Mouse (Mus musculus) neural tube, embryonic 15.5 days (tissue): Measurements from ENCODE around the gene Stra6. TPM values are rescaled to one million over a fixed set of nuclear protein-coding genes. Genes with fewer than 3 reads are reported as not detected.
A peak's percentile ranks its signal among the peaks of the same experiment; 100 is the strongest.

Experiments
- ATAC-seq: fragments of 200-750 bp; cut with Nextera tagmentation; 2 replicates; pipeline ENCODE4 v1.8.0; 2017; ENCODE audit warnings: mild to moderate bottlenecking, moderate TSS enrichment, moderate library complexity; ENCODE audit not compliant: low FRiP score
- H3K27ac ChIP-seq: fragments of 300-500 bp; sonication (generic); replicated peaks from 2 replicates; pipeline ENCODE4 v1.5.1; 2015; ENCODE audit warnings: mild to moderate bottlenecking, inconsistent platforms
- H3K27me3 ChIP-seq: fragments of 300-500 bp; sonication (generic); replicated peaks from 2 replicates; pipeline ENCODE4 v1.6.1; 2015; ENCODE audit warnings: inconsistent platforms
- H3K36me3 ChIP-seq: fragments of 300-500 bp; sonication (generic); 2 replicates; pipeline ENCODE4 v1.6.1; 2015; ENCODE audit warnings: inconsistent platforms
- H3K4me1 ChIP-seq: fragments of 300-500 bp; sonication (generic); 2 replicates; pipeline ENCODE4 v1.6.1; 2015; ENCODE audit warnings: inconsistent platforms
- H3K4me2 ChIP-seq: fragments of 300-500 bp; sonication (generic); 2 replicates; pipeline ENCODE4 v1.6.1; 2015; ENCODE audit warnings: inconsistent platforms, mild to moderate bottlenecking, moderate library complexity
- H3K4me3 ChIP-seq: fragments of 300-500 bp; sonication (generic); replicated peaks from 2 replicates; pipeline ENCODE4 v1.5.1; 2015; ENCODE audit warnings: mild to moderate bottlenecking, inconsistent platforms
- H3K9ac ChIP-seq: fragments of 300-500 bp; sonication (generic); replicated peaks from 2 replicates; pipeline ENCODE4 v1.6.1; 2015; ENCODE audit warnings: mild to moderate bottlenecking, inconsistent platforms
- H3K9me3 ChIP-seq: fragments of 300-500 bp; sonication (generic); replicated peaks from 2 replicates; pipeline ENCODE4 v1.6.1; 2016; ENCODE audit warnings: inconsistent platforms
- WGBS: fragments of 180-500 bp; shearing (Covaris S2); methylation state at CpG from one replicate; pipeline ENCODE4 v1.1.7; 2015; ENCODE audit warnings: mixed read lengths; 5-methylcytosine and 5-hydroxymethylcytosine counted together
- polyA plus RNA-seq: library from polyadenylated mRNA; unstranded; fragments of >200 nt; fragmentation: Nextera tagmentation; extraction: Ambion mirVana; gene quantifications from 2 replicates; pipeline ENCODE4 v1.2.1, GENCODE M21; 2015

Stra6 gene
- polyA plus RNA-seq, 1 experiment from 2014 or later = 21.5 TPM

- no peak overlapping the region for H3K9ac ChIP-seq
- 48% methylated on average over 7 of the region's 7 CpGs for WGBS
- peaks cover 7% of the 10 kb centered on the region for H3K4me1 ChIP-seq
- H3K27me3 ChIP-seq = no peaks in the 10 kb centered on the region
- no peaks in the 10 kb centered on the region for H3K9me3 ChIP-seq
- peak overlapping the region; percentile 60; the same call in 1 of the 2 replicates for H3K27ac ChIP-seq
- ATAC-seq = no peak
- H3K4me3 ChIP-seq = no peak overlapping the region
- H3K4me2 ChIP-seq = no peak overlapping the region; the same call in 1 of the 2 replicates
- no peaks in the 10 kb centered on the region for H3K36me3 ChIP-seq
These were observed 95.1 kb downstream of the Stra6 start for GRCm38 (mm10) chr9:58158541-58159311.

DNA sequence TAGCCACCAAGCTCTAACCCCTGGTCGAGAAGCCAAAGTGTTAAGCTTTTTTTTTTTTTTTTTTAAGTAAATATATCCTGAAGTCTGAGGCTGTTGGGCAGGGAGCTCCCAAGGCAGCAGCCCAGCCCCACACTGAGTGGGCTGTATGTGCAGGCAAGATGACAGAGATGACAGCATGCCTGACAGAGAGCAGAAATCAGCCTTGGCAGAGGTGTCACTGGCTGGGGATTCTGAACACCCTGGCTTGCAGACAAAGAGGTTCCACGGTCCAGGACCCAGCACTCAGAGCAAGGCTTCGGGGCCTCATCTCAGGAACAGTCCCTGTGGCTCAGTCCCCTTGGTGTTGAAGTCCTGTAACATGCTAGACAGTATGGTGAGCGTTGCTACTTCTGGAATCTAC, 96.3 kb downstream of the Stra6 start:
- H3K4me1 ChIP-seq = peaks cover 7% of the 10 kb centered on the region
- no peaks in the 10 kb centered on the region for H3K9me3 ChIP-seq
- no peak overlapping the region for H3K9ac ChIP-seq
- ATAC-seq = no peak
- no peak overlapping the region for H3K4me2 ChIP-seq
- H3K36me3 ChIP-seq = no peaks in the 10 kb centered on the region
- H3K27ac ChIP-seq = no peak overlapping the region; the same call in 1 of the 2 replicates
- H3K4me3 ChIP-seq = no peak overlapping the region
- 73% methylated on average over 4 of the region's 4 CpGs for WGBS
- H3K27me3 ChIP-seq = no peaks in the 10 kb centered on the region

DNA sequence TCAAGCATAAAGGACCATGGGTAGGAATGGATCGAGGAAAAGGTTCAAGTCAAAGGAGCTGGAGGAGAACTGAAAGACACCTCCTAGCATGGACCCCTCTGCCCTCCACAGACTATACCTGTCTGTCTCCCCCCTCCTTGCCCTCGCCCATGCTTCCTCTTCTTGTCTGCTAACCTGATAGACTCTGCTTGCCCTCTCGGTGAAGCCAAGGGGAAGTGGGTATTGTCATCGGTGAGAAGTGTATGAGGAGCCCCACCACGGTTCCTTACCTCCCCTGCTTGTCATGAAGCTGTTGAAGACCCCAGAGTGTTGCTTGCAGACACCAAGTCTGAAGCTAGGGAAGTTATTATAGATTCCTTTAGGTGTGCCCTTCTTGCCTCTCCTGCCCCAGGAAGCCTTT, 96.7 kb downstream of the Stra6 start:
- H3K9me3 ChIP-seq = no peaks in the 10 kb centered on the region
- WGBS = 88% methylated on average over 5 of the region's 5 CpGs
- no peak overlapping the region for H3K4me2 ChIP-seq
- H3K36me3 ChIP-seq = no peaks in the 10 kb centered on the region
- peaks cover 3% of the 10 kb centered on the region for H3K4me1 ChIP-seq
- no peaks in the 10 kb centered on the region for H3K27me3 ChIP-seq
- H3K9ac ChIP-seq = no peak overlapping the region
- ATAC-seq = no peak
- no peak overlapping the region; the same call in 1 of the 2 replicates for H3K27ac ChIP-seq
- H3K4me3 ChIP-seq = no peak overlapping the region

DNA sequence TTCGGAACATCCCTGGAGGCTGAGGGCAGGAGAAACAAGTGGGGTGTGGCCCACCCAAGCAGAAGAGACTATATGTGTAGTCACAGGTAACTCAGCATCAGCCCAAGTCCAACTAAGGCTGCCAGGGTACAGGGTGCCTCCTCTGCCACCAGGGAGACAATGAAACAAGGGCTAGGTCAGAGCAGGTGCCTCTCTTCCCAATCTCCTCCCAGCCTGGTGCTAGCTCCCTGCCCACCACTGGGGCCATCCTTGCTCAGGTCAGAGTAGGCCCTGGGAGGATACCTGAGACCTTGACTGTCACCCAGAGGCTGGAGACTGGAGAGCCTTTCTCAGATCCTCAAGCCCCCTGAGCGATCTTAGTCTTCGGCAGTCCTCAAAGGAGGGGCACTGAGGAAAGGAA, 98.6 kb downstream of the Stra6 start:
- H3K4me2 ChIP-seq = no peak overlapping the region
- no peaks in the 10 kb centered on the region for H3K9me3 ChIP-seq
- H3K9ac ChIP-seq = no peak overlapping the region
- ATAC-seq = no peak
- no peaks in the 10 kb centered on the region for H3K4me1 ChIP-seq
- H3K27me3 ChIP-seq = no peaks in the 10 kb centered on the region
- H3K36me3 ChIP-seq = no peaks in the 10 kb centered on the region
- H3K27ac ChIP-seq = no peak overlapping the region
- whole genome bisulfite sequencing = 92% methylated on average over 3 of the region's 3 CpGs
- no peak overlapping the region for H3K4me3 ChIP-seq

GRCm38 (mm10) chr9:58163146-58163545, 99.6 kb downstream of the Stra6 start:
- no peak for ATAC-seq

DNA sequence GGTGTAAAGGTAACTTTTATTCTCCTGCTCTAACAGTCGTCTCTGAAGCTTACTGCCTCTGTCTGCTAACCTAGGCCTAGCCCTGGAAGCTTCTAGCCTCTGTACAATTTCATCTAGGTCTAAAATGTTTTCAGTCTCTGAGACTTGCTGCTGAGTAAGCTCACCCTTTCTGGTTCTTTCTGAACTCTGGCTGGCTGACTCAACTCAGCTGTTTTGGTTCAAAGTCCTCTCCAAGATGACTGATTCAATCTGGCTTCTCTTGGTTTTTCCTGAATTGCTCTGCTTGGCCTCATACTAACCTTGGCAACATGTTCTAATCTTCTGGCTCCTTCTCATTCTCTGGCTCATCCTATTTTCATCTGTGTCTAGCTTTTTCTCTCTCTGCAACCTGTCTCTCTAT, 102.2 kb downstream of the Stra6 start:
- Histone ChIP-seq H3K4me3 (no peak overlapping the region), H3K27ac (no peak overlapping the region), H3K36me3 (no peaks in the 10 kb centered on the region), H3K4me2 (no peak overlapping the region), H3K4me1 (no peaks in the 10 kb centered on the region), H3K27me3 (no peaks in the 10 kb centered on the region), H3K9me3 (no peaks in the 10 kb centered on the region), H3K9ac (no peak overlapping the region)
- 69% methylated on average over 1 of the region's 1 CpGs for WGBS
- no peak for ATAC-seq

More at GRCm38 (mm10) chr9:58163146-58163545, 99.6 kb downstream of the Stra6 start:
- no peak overlapping the region for H3K4me3 ChIP-seq
- H3K36me3 ChIP-seq = no peaks in the 10 kb centered on the region
- 81% methylated on average over 5 of the region's 5 CpGs for WGBS
- no peak overlapping the region for H3K4me2 ChIP-seq
- no peak overlapping the region for H3K27ac ChIP-seq
- H3K27me3 ChIP-seq = no peaks in the 10 kb centered on the region
- H3K9me3 ChIP-seq = no peaks in the 10 kb centered on the region
- no peak overlapping the region for H3K9ac ChIP-seq
- H3K4me1 ChIP-seq = no peaks in the 10 kb centered on the region

DNA sequence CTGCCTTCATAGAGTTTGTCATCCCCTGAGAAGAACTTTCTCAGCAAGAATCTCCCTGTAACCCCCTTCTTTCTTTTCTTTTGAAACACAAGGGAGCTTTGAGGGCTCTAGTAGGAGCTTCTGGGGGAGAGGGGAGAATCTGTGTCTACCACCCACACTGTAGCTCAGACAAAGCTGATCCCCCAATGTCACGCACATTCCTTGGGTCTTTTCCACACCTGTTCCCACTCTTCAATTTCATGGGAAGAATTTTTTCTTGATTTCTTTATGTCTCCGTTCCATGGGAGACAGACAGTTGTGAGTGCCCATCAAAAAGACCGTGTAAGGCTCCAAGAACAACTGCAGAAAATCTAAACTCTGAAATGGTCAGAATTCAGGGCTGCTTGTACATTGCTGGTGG, 105.3 kb downstream of the Stra6 start:
- WGBS = 80% methylated on average over 3 of the region's 3 CpGs
- no peaks in the 10 kb centered on the region for H3K9me3 ChIP-seq
- ATAC-seq = no peak
- H3K4me3 ChIP-seq = no peak overlapping the region
- H3K36me3 ChIP-seq = no peaks in the 10 kb centered on the region
- no peaks in the 10 kb centered on the region for H3K4me1 ChIP-seq
- H3K27me3 ChIP-seq = no peaks in the 10 kb centered on the region
- no peak overlapping the region for H3K9ac ChIP-seq
- no peak overlapping the region for H3K4me2 ChIP-seq
- H3K27ac ChIP-seq = no peak overlapping the region

DNA sequence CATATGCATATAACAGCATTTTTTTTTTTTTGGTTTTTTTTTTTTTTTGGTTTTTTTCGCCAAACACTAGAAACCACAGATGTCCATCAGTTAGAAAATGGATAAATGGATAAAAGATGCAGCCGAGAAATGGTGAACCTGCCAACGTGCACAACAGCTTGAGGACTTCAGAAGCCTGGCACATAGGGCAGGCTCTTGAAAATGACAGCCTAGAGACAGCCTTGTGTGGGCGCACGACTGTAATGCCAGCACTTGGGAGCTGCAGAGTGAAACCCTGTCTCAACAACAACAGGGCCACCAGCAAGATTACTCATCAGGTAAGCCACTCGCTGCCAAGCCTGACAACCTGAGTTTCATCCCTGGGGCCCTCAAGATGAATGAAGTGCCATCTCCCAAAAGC, 105.8 kb downstream of the Stra6 start:
- Histone ChIP-seq H3K9ac (no peak overlapping the region), H3K27me3 (no peaks in the 10 kb centered on the region), H3K27ac (no peak overlapping the region), H3K4me2 (no peak overlapping the region), H3K4me3 (no peak overlapping the region), H3K9me3 (no peaks in the 10 kb centered on the region), H3K4me1 (no peaks in the 10 kb centered on the region), H3K36me3 (no peaks in the 10 kb centered on the region)
- ATAC-seq = no peak
- WGBS = 94% methylated on average over 6 of the region's 6 CpGs

GRCm38 (mm10) chr9:58172863-58173262, 109.3 kb downstream of the Stra6 start:
- no peak for ATAC-seq
- H3K4me1 ChIP-seq = 0 out of 2 replicates have a peak, but pooled peaks cover 6% of the 10 kb centered on the region
- no peak overlapping the region for H3K27ac ChIP-seq
- no peak overlapping the region for H3K9ac ChIP-seq
- 78% methylated on average over 2 of the region's 2 CpGs for WGBS
- H3K4me2 ChIP-seq = no peak overlapping the region
- no peaks in the 10 kb centered on the region for H3K27me3 ChIP-seq
- H3K4me3 ChIP-seq = no peak overlapping the region
- no peaks in the 10 kb centered on the region for H3K9me3 ChIP-seq
- H3K36me3 ChIP-seq = no peaks in the 10 kb centered on the region

DNA sequence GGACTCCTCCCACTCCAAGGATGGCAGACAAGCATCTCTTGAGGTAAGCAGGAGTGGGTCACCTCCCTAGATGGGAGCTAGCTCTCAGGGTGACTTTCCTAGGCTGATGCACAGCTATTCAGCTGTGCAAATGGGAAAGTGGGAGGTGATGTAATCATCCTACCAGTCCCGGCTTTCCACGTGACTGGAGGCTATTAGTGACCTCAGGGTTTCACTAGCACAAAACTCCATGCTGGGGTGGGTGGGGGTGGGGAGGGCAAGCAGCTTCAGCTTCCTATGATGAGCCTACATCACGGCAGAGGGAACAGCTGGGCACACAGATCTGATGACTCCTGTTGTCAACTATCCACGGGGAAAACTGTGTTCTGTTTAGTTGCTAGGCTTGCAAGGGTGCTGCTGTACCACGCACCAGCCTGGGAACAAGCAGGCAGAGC, 111.2 kb downstream of the Stra6 start:
- Histone ChIP-seq H3K36me3 (no peaks in the 10 kb centered on the region), H3K4me3 (no peak overlapping the region), H3K4me1 (0 out of 2 replicates have a peak, but pooled peaks cover 6% of the 10 kb centered on the region), H3K9me3 (no peaks in the 10 kb centered on the region), H3K4me2 (no peak overlapping the region), H3K27ac (no peak overlapping the region), H3K9ac (no peak overlapping the region), H3K27me3 (no peaks in the 10 kb centered on the region)
- WGBS = 20% methylated on average over 5 of the region's 5 CpGs
- no peak for ATAC-seq

DNA sequence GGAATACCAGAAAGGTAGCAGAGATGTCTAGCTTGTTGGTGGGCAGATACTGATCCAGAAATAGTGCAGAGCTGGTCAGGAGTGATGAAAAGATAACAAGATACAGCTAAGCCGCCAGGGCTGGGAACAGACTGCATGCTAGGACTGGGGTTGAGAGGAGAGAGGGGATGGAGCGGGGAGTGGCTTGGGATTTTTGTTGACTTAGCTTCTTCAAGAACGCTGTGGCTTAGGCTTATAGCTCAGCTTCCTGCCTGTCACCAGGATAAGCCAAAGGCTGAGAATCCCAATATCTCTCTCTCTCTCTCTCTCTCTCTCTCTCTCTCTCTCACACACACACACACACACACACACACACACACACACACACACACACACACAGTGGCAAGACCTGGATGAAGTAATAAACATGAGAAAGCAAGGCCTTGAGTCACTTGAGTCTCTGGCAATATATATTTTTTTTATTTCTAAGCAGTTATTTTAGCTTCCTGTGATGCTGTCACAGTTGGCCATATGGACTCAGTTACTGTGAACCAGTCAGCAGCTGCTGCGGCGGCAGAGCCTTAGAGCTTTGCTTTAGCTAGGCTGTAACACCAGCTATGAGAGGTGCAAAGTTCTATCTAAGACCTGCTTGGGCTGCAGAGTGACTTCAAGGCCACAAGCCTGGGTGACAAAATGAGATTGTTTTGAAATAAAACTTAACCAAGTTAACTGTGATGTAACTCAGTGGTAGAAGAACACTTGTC, 112.3 kb downstream of the Stra6 start:
- ATAC-seq = no peak
- Histone ChIP-seq H3K4me3 (no peak overlapping the region), H3K27me3 (no peaks in the 10 kb centered on the region), H3K27ac (no peak overlapping the region), H3K9ac (no peak overlapping the region), H3K4me2 (no peak overlapping the region), H3K9me3 (no peaks in the 10 kb centered on the region), H3K36me3 (no peaks in the 10 kb centered on the region), H3K4me1 (0 out of 2 replicates have a peak, but pooled peaks cover 6% of the 10 kb centered on the region)
- WGBS = 64% methylated on average over 5 of the region's 5 CpGs

- no peak for ATAC-seq
- no peaks in the 10 kb centered on the region for H3K27me3 ChIP-seq
- no peak overlapping the region for H3K4me2 ChIP-seq
- 0 out of 2 replicates have a peak, but pooled peaks cover 6% of the 10 kb centered on the region for H3K4me1 ChIP-seq
- no peak overlapping the region for H3K27ac ChIP-seq
- H3K9me3 ChIP-seq = no peaks in the 10 kb centered on the region
- 51% methylated on average over 4 of the region's 4 CpGs for WGBS
- no peak overlapping the region for H3K4me3 ChIP-seq
- H3K36me3 ChIP-seq = no peaks in the 10 kb centered on the region
- no peak overlapping the region for H3K9ac ChIP-seq
These were observed 113.6 kb downstream of the Stra6 start for GRCm38 (mm10) chr9:58177165-58177564.
